Mouse (Mus musculus): ENCODE measurements around the gene Ispd. TPM values are rescaled to one million over a fixed set of nuclear protein-coding genes. Genes with fewer than 3 reads are reported as not detected.

Ispd gene
- polyA plus RNA-seq, 1 experiment from 2014 or later: 12.7 TPM

DNA sequence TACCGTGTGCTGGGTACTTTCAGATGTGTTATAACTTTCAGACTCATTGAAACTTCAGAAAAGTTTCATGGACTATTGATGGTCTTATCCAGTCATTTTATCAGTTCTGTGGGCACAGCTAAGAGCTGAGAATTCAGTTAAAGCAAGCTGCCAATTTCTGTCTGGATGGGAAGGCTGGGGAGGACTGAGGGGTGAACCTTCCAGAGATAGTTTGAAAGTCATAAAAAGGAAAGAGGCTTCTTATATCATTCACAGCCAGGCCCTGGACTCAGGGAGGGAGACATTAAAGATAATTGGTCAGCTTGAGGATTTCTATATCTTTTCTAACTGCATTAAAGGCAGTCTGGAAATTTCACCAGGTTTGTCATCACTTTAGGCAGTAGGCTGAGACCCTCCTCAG, 185.7 kb downstream of the Ispd start:
- WGBS: 97% methylated on average over 1 of the region's 1 CpGs
- ATAC-seq (ENCODE audit: insufficient read depth, low FRiP score, low TSS enrichment) (no peak), DNase-seq (ENCODE audit: low spot score) (no peak)
- H3K27ac ChIP-seq (ENCODE audit: low read depth, low read length): no peak overlapping the region
- H3K9me3 ChIP-seq (ENCODE audit: control insufficient read depth, low read length): no peaks in the 10 kb centered on the region
- H3K4me1 ChIP-seq (ENCODE audit: control insufficient read depth, insufficient read depth, low read length): no peaks in the 10 kb centered on the region
- H3K4me2 ChIP-seq (ENCODE audit: low read depth): no peak overlapping the region
- H3K9ac ChIP-seq (ENCODE audit: low read length): no peak overlapping the region
- no peaks in the 10 kb centered on the region for H3K27me3 ChIP-seq (ENCODE audit: control insufficient read depth, insufficient read depth, low read length)
- H3K36me3 ChIP-seq (ENCODE audit: control insufficient read depth, insufficient read depth, low read length): no peaks in the 10 kb centered on the region
- H3K4me3 ChIP-seq (ENCODE audit: low read depth, low read length): no peak overlapping the region

DNA sequence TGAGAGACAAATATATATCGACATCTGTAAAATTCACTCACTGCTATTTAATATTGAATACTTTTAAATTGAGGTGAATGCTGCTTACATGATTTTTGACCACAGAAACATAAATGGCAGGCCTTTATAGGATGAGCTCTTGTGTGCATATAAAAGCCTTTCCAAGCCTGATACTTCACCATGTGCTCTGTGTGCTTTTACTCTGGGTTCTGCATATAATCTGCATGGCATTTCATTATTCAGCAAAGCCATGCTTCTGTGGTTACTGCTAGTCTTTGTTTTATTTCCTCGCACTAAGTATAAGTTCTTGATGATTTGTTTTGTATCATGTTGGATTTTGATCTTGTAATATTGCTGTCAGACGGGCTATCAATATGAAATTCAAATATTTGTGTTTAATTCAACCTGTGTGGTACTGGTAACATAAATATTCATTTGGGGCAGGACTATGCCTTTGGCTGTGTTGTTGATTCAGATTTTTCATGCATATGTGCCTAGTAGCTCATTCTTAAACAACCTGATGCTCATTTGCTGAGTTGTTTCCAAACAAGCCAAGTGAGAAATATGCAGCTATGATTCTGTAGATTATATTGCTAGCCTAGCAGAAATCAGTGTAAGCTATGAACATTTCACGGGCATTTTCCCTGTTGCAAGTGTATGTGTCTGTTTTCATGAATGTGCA, 189.3 kb downstream of the Ispd start:
- Histone ChIP-seq H3K9ac (ENCODE audit: low read length) (no peak overlapping the region), H3K27ac (ENCODE audit: low read depth, low read length) (no peak overlapping the region), H3K4me3 (ENCODE audit: low read depth, low read length) (no peak overlapping the region), H3K36me3 (ENCODE audit: control insufficient read depth, insufficient read depth, low read length) (no peaks in the 10 kb centered on the region), H3K4me2 (ENCODE audit: low read depth) (no peak overlapping the region), H3K27me3 (ENCODE audit: control insufficient read depth, insufficient read depth, low read length) (no peaks in the 10 kb centered on the region), H3K4me1 (ENCODE audit: control insufficient read depth, insufficient read depth, low read length) (no peaks in the 10 kb centered on the region), H3K9me3 (ENCODE audit: control insufficient read depth, low read length) (no peaks in the 10 kb centered on the region)
- WGBS: 89% methylated on average over 4 of the region's 4 CpGs
- no peak for DNase-seq (ENCODE audit: low spot score)
- ATAC-seq (ENCODE audit: insufficient read depth, low FRiP score, low TSS enrichment): no peak

DNA sequence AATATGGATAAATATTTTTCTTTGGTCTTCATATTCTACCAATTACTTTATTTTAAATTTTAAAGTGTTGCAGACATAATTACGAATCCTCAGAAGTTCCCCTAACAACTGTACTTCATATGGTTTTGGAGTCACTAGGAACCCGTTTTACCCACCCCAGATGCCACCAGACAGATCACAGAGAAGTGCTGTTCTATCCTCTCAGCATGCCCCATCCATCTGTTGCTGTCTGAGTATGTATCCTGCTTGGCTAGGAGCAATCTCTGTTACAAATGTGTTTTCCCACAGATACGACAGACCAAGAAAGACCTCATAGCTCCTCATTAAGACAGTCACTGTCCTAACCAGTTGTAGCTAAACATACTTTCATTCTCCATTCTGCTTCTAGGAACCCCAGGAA, 203.6 kb downstream of the Ispd start:
- no peak overlapping the region for H3K4me2 ChIP-seq (ENCODE audit: low read depth)
- H3K4me3 ChIP-seq (ENCODE audit: low read depth, low read length): no peak overlapping the region
- DNase-seq (ENCODE audit: low spot score) (no peak), ATAC-seq (ENCODE audit: insufficient read depth, low FRiP score, low TSS enrichment) (no peak)
- H3K36me3 ChIP-seq (ENCODE audit: control insufficient read depth, insufficient read depth, low read length): no peaks in the 10 kb centered on the region
- no peaks in the 10 kb centered on the region for H3K27me3 ChIP-seq (ENCODE audit: control insufficient read depth, insufficient read depth, low read length)
- no peaks in the 10 kb centered on the region for H3K4me1 ChIP-seq (ENCODE audit: control insufficient read depth, insufficient read depth, low read length)
- H3K9me3 ChIP-seq (ENCODE audit: control insufficient read depth, low read length): no peaks in the 10 kb centered on the region
- H3K9ac ChIP-seq (ENCODE audit: low read length): no peak overlapping the region
- no peak overlapping the region for H3K27ac ChIP-seq (ENCODE audit: low read depth, low read length)
- WGBS: 69% methylated on average over 3 of the region's 3 CpGs

DNA sequence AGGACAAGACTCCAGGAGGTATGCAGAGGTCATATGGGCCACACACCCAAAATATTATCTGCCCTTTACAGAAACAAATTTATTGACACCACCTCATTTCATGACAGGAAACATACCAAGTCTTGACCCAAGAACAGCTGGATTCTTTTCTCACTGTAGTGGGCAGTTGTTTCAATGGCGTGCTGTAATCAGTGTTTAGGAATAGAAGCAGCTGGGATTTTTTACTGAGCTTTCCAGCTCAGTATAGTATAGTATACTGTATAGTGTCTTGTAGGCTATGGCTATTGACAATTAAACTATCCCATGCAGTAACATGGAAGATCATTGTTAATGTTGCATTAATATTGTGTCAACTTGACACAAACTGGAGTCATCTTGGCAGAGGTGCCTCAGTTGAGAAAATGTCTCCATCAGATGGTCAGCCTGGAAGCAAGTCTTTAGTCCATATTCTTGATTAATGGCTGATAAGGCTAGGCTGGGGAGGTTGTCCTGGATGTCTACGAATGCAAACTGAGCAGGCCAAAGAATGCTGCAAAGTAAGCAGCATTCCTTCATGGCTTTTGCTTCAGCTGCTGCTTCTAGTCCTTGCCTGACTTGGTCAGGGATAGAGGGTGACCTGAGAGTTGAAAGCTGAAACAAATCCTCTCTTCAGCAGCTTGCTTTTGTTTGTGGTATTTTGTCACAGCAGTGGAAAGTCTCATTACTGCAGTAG, 216.4 kb downstream of the Ispd start:
- H3K9me3 ChIP-seq (ENCODE audit: control insufficient read depth, low read length): no peaks in the 10 kb centered on the region
- H3K4me2 ChIP-seq (ENCODE audit: low read depth): no peak overlapping the region
- H3K27ac ChIP-seq (ENCODE audit: low read depth, low read length): no peak overlapping the region
- H3K9ac ChIP-seq (ENCODE audit: low read length): no peak overlapping the region
- DNase-seq (ENCODE audit: low spot score) (no peak), ATAC-seq (ENCODE audit: insufficient read depth, low FRiP score, low TSS enrichment) (no peak)
- 75% methylated on average over 2 of the region's 2 CpGs for WGBS
- no peaks in the 10 kb centered on the region for H3K4me1 ChIP-seq (ENCODE audit: control insufficient read depth, insufficient read depth, low read length)
- H3K27me3 ChIP-seq (ENCODE audit: control insufficient read depth, insufficient read depth, low read length): no peaks in the 10 kb centered on the region
- no peaks in the 10 kb centered on the region for H3K36me3 ChIP-seq (ENCODE audit: control insufficient read depth, insufficient read depth, low read length)
- no peak overlapping the region for H3K4me3 ChIP-seq (ENCODE audit: low read depth, low read length)

DNA sequence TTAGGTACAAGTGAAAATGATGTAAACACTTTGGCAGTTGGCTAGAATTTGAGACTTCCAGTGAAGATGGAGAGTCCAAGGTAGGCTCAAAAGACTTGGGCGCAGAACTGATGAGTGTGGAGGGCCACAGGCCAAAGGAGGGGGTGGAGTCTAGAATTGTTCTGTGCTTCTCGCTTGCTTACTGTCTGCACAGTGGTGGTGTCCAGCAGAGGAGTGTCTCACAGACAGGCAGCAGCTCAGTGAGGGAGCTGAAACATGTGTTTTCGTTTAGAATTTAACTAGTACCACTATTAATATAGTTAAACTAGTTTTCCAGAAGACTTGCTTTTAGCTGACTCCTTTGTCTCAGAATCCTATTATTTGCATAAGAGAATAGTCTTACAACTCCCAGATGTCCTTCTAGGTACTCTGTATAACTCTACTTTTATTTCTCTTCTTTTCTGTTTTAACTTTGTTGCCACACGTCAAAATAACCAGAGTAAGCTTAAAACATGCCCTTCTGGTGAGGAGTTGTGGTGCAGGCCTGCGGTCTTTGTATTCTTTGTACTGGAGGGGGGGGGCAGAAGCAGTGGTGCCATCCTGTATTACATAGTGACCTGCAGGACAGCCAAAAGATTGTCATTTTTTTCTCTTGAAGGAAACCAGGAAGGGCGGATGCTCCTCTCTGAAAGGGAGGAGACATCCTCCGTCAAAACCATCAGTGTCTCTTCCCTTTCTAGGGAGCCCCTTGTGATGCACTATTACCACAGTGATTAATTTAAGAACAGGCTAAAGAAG, 240.9 kb downstream of the Ispd start:
- Histone ChIP-seq H3K36me3 (ENCODE audit: control insufficient read depth, insufficient read depth, low read length) (no peaks in the 10 kb centered on the region), H3K9me3 (ENCODE audit: control insufficient read depth, low read length) (no peaks in the 10 kb centered on the region), H3K27ac (ENCODE audit: low read depth, low read length) (no peak overlapping the region), H3K4me2 (ENCODE audit: low read depth) (no peak overlapping the region), H3K4me3 (ENCODE audit: low read depth, low read length) (no peak overlapping the region), H3K27me3 (ENCODE audit: control insufficient read depth, insufficient read depth, low read length) (no peaks in the 10 kb centered on the region), H3K9ac (ENCODE audit: low read length) (no peak overlapping the region), H3K4me1 (ENCODE audit: control insufficient read depth, insufficient read depth, low read length) (no peaks in the 10 kb centered on the region)
- DNase-seq (ENCODE audit: low spot score) (no peak), ATAC-seq (ENCODE audit: insufficient read depth, low FRiP score, low TSS enrichment) (no peak)
- WGBS: 80% methylated on average over 7 of the region's 7 CpGs

DNA sequence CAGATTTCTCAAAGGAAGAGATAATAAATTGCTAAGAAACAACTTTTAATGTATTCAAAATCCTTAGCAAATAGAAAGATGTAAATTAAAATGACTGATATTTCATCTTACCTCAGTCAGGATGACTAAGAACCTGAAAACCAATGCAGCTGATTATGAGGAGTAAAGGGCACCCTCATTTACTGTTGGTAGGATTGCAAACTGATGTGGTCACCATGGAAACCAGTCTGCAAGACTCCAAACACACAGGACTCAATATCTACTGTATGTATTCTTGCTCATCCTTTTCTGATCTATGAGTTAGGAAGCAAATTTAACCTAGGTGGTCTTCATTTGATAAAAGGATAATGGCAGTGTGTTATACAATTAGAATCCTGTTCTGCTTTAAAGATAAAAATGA, 246.0 kb downstream of the Ispd start:
- Histone ChIP-seq H3K9ac (ENCODE audit: low read length) (no peak overlapping the region), H3K36me3 (ENCODE audit: control insufficient read depth, insufficient read depth, low read length) (no peaks in the 10 kb centered on the region), H3K4me1 (ENCODE audit: control insufficient read depth, insufficient read depth, low read length) (no peaks in the 10 kb centered on the region), H3K4me3 (ENCODE audit: low read depth, low read length) (no peak overlapping the region), H3K4me2 (ENCODE audit: low read depth) (no peak overlapping the region), H3K27me3 (ENCODE audit: control insufficient read depth, insufficient read depth, low read length) (no peaks in the 10 kb centered on the region), H3K9me3 (ENCODE audit: control insufficient read depth, low read length) (no peaks in the 10 kb centered on the region), H3K27ac (ENCODE audit: low read depth, low read length) (no peak overlapping the region)
- DNase-seq (ENCODE audit: low spot score): no peak
- no peak for ATAC-seq (ENCODE audit: insufficient read depth, low FRiP score, low TSS enrichment)

DNA sequence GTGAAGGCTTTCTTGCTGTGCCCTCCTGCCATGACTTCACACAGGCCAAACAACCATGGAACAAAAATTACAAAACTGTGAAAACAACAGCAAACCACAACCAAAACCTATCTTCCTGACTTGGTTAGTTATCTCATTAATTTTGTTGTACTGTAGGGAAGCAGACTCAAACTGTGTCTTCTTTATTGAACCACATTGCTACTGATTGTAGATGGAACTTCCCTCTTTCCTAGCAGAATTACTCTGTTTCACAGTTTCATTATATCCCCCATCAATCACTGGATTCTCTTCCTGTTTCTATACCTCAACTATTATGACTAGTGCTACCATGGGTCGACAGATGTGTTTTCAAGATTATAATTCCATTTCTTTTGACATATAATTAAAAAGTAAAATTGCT, 251.2 kb downstream of the Ispd start:
- no peaks in the 10 kb centered on the region for H3K36me3 ChIP-seq (ENCODE audit: control insufficient read depth, insufficient read depth, low read length)
- no peak overlapping the region for H3K9ac ChIP-seq (ENCODE audit: low read length)
- H3K4me1 ChIP-seq (ENCODE audit: control insufficient read depth, insufficient read depth, low read length): no peaks in the 10 kb centered on the region
- H3K27ac ChIP-seq (ENCODE audit: low read depth, low read length): no peak overlapping the region
- H3K27me3 ChIP-seq (ENCODE audit: control insufficient read depth, insufficient read depth, low read length): no peaks in the 10 kb centered on the region
- no peak overlapping the region for H3K4me2 ChIP-seq (ENCODE audit: low read depth)
- no peaks in the 10 kb centered on the region for H3K9me3 ChIP-seq (ENCODE audit: control insufficient read depth, low read length)
- no peak overlapping the region for H3K4me3 ChIP-seq (ENCODE audit: low read depth, low read length)
- DNase-seq (ENCODE audit: low spot score) (no peak), ATAC-seq (ENCODE audit: insufficient read depth, low FRiP score, low TSS enrichment) (no peak)
- 91% methylated on average over 1 of the region's 1 CpGs for WGBS

DNA sequence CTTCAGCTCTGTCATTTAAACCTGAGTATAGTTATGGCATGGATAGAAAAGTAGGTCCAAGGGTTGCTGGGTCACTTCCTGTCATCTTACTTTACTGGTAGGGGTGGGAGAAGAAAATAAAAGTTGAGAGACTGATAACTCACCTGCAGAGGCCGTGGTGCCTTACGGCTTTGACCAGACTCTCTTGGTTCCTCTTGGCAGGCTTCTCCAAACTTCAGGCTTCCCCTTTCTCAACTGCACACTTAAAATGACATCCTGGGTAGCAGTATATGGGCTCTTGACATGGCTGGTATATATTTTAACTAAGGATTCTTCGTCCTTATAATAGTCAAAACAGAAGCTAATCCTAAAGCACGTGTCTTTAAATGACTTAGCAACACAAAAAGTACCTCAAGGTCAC, 266.3 kb downstream of the Ispd start:
- ATAC-seq (ENCODE audit: insufficient read depth, low FRiP score, low TSS enrichment) (no peak), DNase-seq (ENCODE audit: low spot score) (no peak)
- WGBS: 87% methylated on average over 4 of the region's 4 CpGs
- Histone ChIP-seq H3K27me3 (ENCODE audit: control insufficient read depth, insufficient read depth, low read length) (no peaks in the 10 kb centered on the region), H3K27ac (ENCODE audit: low read depth, low read length) (no peak overlapping the region), H3K36me3 (ENCODE audit: control insufficient read depth, insufficient read depth, low read length) (no peaks in the 10 kb centered on the region), H3K9me3 (ENCODE audit: control insufficient read depth, low read length) (no peaks in the 10 kb centered on the region), H3K4me1 (ENCODE audit: control insufficient read depth, insufficient read depth, low read length) (no peaks in the 10 kb centered on the region), H3K4me3 (ENCODE audit: low read depth, low read length) (no peak overlapping the region), H3K9ac (ENCODE audit: low read length) (no peak overlapping the region), H3K4me2 (ENCODE audit: low read depth) (no peak overlapping the region)

DNA sequence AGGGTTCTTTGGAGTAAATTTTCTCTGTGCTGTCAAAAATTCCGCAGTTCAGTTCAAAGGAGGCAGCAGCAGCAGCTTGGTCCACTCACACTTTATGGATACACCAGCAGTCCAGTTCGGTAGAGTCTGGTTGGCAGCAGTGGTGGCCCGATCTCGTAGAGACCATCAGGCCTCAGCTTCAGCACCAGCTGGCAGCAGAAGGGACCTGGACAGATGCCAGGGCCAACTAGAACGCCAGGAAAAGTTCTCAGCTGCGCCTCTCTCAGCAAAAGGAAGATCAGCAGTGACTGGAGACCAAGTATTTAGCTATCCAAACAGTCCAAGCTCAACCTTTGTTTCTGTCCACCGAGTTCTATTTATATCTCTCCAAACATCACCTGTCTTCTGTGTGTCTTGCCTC, 281.2 kb downstream of the Ispd start:
- no peak overlapping the region for H3K27ac ChIP-seq (ENCODE audit: low read depth, low read length)
- H3K4me2 ChIP-seq (ENCODE audit: low read depth): no peak overlapping the region
- no peaks in the 10 kb centered on the region for H3K36me3 ChIP-seq (ENCODE audit: control insufficient read depth, insufficient read depth, low read length)
- H3K27me3 ChIP-seq (ENCODE audit: control insufficient read depth, insufficient read depth, low read length): no peaks in the 10 kb centered on the region
- no peak overlapping the region for H3K9ac ChIP-seq (ENCODE audit: low read length)
- no peak for ATAC-seq (ENCODE audit: insufficient read depth, low FRiP score, low TSS enrichment)
- H3K4me1 ChIP-seq (ENCODE audit: control insufficient read depth, insufficient read depth, low read length): no peaks in the 10 kb centered on the region
- no peaks in the 10 kb centered on the region for H3K9me3 ChIP-seq (ENCODE audit: control insufficient read depth, low read length)
- 91% methylated on average over 7 of the region's 7 CpGs for WGBS
- DNase-seq (ENCODE audit: low spot score): no peak
- H3K4me3 ChIP-seq (ENCODE audit: low read depth, low read length): no peak overlapping the region
